Mouse (Mus musculus): ENCODE measurements around the gene Dcn. TPM values are rescaled to one million over a fixed set of nuclear protein-coding genes. Genes with fewer than 3 reads are reported as not detected.

Dcn gene
- total RNA-seq, 2 experiments from 2014 or later = not detected

- ATAC-seq (replicated peaks; ENCODE audit: poor library complexity, severe bottlenecking) = no peak
Measured at GRCm38 (mm10) chr10:97538202-97538601, 58.8 kb downstream of the Dcn start.

- ATAC-seq (replicated peaks; ENCODE audit: poor library complexity, severe bottlenecking) = no peak
Measured at GRCm38 (mm10) chr10:97547740-97548139, 68.3 kb downstream of the Dcn start.

GRCm38 (mm10) chr10:97564957-97565856 lies 85.8 kb downstream of the Dcn start, which contains the start of gene Lum:
Gene Lum (plus strand): TSS chr10:97565128.
- ATAC-seq (replicated peaks; ENCODE audit: poor library complexity, severe bottlenecking) = no peak

GRCm38 (mm10) chr10:97567489-97568135 lies 88.2 kb downstream of the Dcn start:
- no peak for ATAC-seq (replicated peaks; ENCODE audit: poor library complexity, severe bottlenecking)

Other genes with a start within 250 kb of the Dcn start
- gene Lum, start 85.5 kb downstream of the Dcn start, total RNA-seq (2014; fragmentation: Nextera tagmentation) = not detected in 2 replicates
- not detected in 2 replicates for gene Lum, start 85.5 kb downstream of the Dcn start, total RNA-seq (2017)
- gene Kera, start 127.3 kb downstream of the Dcn start, total RNA-seq (2014; fragmentation: Nextera tagmentation) = not detected in 2 replicates
- not detected in 2 replicates for gene Kera, start 127.3 kb downstream of the Dcn start, total RNA-seq (2017)
- gene Epyc, start 164.5 kb downstream of the Dcn start, total RNA-seq (2014; fragmentation: Nextera tagmentation) = not detected in 2 replicates
- not detected in 2 replicates for gene Epyc, start 164.5 kb downstream of the Dcn start, total RNA-seq (2017)
- gene Ccer1, start 213.4 kb downstream of the Dcn start, total RNA-seq (2014; fragmentation: Nextera tagmentation) = not detected in 2 replicates
- gene Ccer1, start 213.4 kb downstream of the Dcn start, total RNA-seq (2017) = not detected in 2 replicates
- gene C030005K15Rik, start 247.1 kb downstream of the Dcn start, total RNA-seq (2014; fragmentation: Nextera tagmentation) = not detected in 2 replicates
- gene C030005K15Rik, start 247.1 kb downstream of the Dcn start, total RNA-seq (2017) = not detected in 2 replicates